Mouse (Mus musculus) erythroblast, embryonic 14.5 days (primary cell): ENCODE results near the gene Vmac.

Source experiments
- GATA1 ChIP-seq: IDR thresholded peaks from 2 replicates; pipeline ENCODE4 v1.6.1; 2012; ENCODE audit warnings: low read length, inconsistent platforms, mixed read lengths
- TAL1 ChIP-seq: IDR thresholded peaks from 3 replicates; pipeline ENCODE4 v1.6.1; 2012; ENCODE audit warnings: low read length, inconsistent platforms, mixed read lengths

- TF ChIP-seq GATA1: no peak
- no peak for TF ChIP-seq TAL1
Measured at GRCm38 (mm10) chr17:56664333-56664732, 53.5 kb downstream of the Vmac start.
